Mouse (Mus musculus): ENCODE results near the gene Mea1.

Gene Mea1

GRCm38 (mm10) chr17:46673850-46674529, 4.6 kb upstream of the Mea1 start, which contains the start of gene Rrp36:
TSS of gene Rrp36 (minus strand) at chr17:46674352.
- peak; percentile 90 for DNase-seq

GRCm38 (mm10) chr17:46674530-46675283, 3.9 kb upstream of the Mea1 start:
- DNase-seq = no peak

GRCm38 (mm10) chr17:46678911-46679310, 318 bp downstream of the Mea1 start:
- DNase-seq = no peak

- DNase-seq = no peak
These were observed 1.5 kb downstream of the Mea1 start for GRCm38 (mm10) chr17:46679843-46680759.

GRCm38 (mm10) chr17:46680760-46681373, 2.3 kb downstream of the Mea1 start, which contains the start of gene Klhdc3:
TSS of gene Klhdc3 (minus strand) at chr17:46680914.
- DNase-seq = peak; percentile 99

GRCm38 (mm10) chr17:46681466-46682118, 3.0 kb downstream of the Mea1 start:
- DNase-seq = no peak

- DNase-seq = no peak
These were observed 4.2 kb downstream of the Mea1 start for GRCm38 (mm10) chr17:46682654-46683389.

- DNase-seq = no peak
These were observed 7.3 kb downstream of the Mea1 start for GRCm38 (mm10) chr17:46685913-46686312.

GRCm38 (mm10) chr17:46690665-46691064, 12.1 kb downstream of the Mea1 start:
- DNase-seq = no peak

- no peak for DNase-seq
These were observed 12.8 kb downstream of the Mea1 start for GRCm38 (mm10) chr17:46691390-46691789.

- no peak for DNase-seq
These were observed 16.0 kb downstream of the Mea1 start for GRCm38 (mm10) chr17:46694517-46695063.

- no peak for DNase-seq
These were observed 19.9 kb downstream of the Mea1 start for GRCm38 (mm10) chr17:46698515-46698914.

GRCm38 (mm10) chr17:46699245-46699644, 20.7 kb downstream of the Mea1 start:
- no peak for DNase-seq

GRCm38 (mm10) chr17:46699912-46700311, 21.3 kb downstream of the Mea1 start:
- DNase-seq = no peak

GRCm38 (mm10) chr17:46701489-46701888, 22.9 kb downstream of the Mea1 start:
- no peak for DNase-seq

- DNase-seq = no peak
These were observed 23.5 kb downstream of the Mea1 start for GRCm38 (mm10) chr17:46702100-46702499.

- DNase-seq = no peak
These were observed 23.9 kb downstream of the Mea1 start for GRCm38 (mm10) chr17:46702506-46702905.

- DNase-seq = no peak
These were observed 25.6 kb downstream of the Mea1 start for GRCm38 (mm10) chr17:46703971-46704886.

- DNase-seq = peak; percentile 98
These were observed 26.6 kb downstream of the Mea1 start, which contains the start of gene Ppp2r5d for GRCm38 (mm10) chr17:46704887-46705835. TSS of gene Ppp2r5d (minus strand) at chr17:46705111.
